Mouse (Mus musculus) cortical plate, adult 2 months (tissue): ENCODE measurements around the gene Tenm4.

Experiments
- CTCF ChIP-seq: fragments of 200-500 bp; IDR thresholded peaks from 2 replicates; pipeline ENCODE4 v1.5.1; 2011; ENCODE audit warnings: mild to moderate bottlenecking, control low read depth, low read length; ENCODE audit not compliant: insufficient read depth; ENCODE audit errors: extremely low read depth
- POLR2A ChIP-seq: fragments of 200-500 bp; IDR thresholded peaks from 2 replicates; pipeline ENCODE4 v1.6.1; 2011; ENCODE audit warnings: mild to moderate bottlenecking, low read length, control low read depth; ENCODE audit not compliant: insufficient read depth; ENCODE audit errors: extremely low read depth

DNA sequence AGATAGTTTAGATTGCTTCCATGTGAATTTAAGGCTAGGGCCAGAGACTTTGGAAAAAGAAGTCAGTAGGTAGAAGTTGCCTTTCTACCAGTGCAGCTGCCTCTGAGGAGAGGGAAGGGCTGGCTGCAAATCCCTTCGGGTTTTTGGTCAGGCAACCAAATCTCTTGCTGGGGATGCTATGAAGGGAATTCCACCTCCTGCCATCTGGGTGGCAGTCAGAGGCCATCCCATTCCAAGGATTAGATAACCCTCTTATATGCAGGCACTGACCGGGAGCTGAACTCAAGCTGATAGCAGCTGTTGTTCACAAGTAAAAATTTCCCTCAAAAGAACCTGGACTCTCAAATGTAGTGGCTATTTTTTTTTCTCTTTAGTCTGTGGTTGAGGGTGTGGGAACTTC is 132.9 kb downstream of the Tenm4 start:
- no peak for TF ChIP-seq CTCF
- TF ChIP-seq POLR2A = no peak
